Mouse (Mus musculus): ENCODE measurements around the gene Tbc1d19. TPM values are rescaled to one million over a fixed set of nuclear protein-coding genes. Genes with fewer than 3 reads are reported as not detected.

Gene Tbc1d19
- polyA plus RNA-seq, 1 experiment from 2014 or later, result 55.3 TPM

DNA sequence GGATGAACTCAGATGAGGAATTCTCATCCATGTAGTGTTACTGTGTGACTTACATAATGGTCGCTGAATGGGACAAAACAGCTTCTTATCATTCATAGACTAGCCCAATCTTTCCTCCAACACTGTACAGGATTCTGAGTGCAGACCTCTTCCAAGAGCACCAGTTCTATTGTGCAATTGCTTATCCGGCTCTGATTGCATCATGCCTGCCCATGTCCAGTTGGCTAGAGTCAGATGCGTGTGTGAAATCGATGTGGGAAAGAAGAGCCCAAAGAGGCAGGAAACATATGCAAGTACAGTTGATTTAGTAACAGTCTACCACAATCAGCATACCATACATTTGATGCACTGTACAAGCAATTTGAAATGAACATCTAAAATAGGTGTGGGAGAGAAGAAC lies 127.8 kb downstream of the Tbc1d19 start:
- Histone ChIP-seq H3K9ac (no peak overlapping the region), H3K27me3 (no peaks in the 10 kb centered on the region), H3K9me3 (no peaks in the 10 kb centered on the region), H3K4me1 (no peaks in the 10 kb centered on the region), H3K27ac (no peak overlapping the region), H3K36me3 (no peaks in the 10 kb centered on the region), H3K4me3 (no peak overlapping the region), H3K4me2 (replicated peaks) (no peak overlapping the region)
- ATAC-seq (ENCODE audit: insufficient number of reproducible peaks, insufficient read depth, low FRiP score, low TSS enrichment), result no peak
- 89% methylated on average over 4 of the region's 4 CpGs for WGBS

DNA sequence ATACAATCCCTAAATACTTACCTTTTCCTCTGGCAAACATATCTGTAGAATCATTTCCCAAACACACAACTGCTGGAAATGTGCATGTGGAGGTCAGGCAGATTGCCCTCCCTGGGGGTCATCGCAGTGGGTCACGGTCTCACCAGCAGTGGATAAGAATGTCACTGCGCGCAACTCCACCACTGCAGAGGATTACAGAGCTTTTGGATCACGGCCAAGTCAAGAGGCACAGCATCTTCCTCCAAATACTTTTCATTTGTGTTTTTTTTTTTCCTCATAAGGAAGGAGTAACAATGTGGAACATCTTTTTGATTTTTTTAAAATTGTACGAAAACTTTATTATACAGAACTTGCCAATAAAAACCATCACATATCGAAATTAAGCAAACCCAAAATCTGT lies 129.6 kb downstream of the Tbc1d19 start:
- ATAC-seq (ENCODE audit: insufficient number of reproducible peaks, insufficient read depth, low FRiP score, low TSS enrichment), result no peak
- Histone ChIP-seq H3K27me3 (no peaks in the 10 kb centered on the region), H3K9ac (no peak overlapping the region), H3K4me2 (replicated peaks) (no peak overlapping the region), H3K36me3 (no peaks in the 10 kb centered on the region), H3K4me1 (no peaks in the 10 kb centered on the region), H3K4me3 (no peak overlapping the region), H3K9me3 (no peaks in the 10 kb centered on the region), H3K27ac (no peak overlapping the region)
- WGBS, result 85% methylated on average over 7 of the region's 7 CpGs

DNA sequence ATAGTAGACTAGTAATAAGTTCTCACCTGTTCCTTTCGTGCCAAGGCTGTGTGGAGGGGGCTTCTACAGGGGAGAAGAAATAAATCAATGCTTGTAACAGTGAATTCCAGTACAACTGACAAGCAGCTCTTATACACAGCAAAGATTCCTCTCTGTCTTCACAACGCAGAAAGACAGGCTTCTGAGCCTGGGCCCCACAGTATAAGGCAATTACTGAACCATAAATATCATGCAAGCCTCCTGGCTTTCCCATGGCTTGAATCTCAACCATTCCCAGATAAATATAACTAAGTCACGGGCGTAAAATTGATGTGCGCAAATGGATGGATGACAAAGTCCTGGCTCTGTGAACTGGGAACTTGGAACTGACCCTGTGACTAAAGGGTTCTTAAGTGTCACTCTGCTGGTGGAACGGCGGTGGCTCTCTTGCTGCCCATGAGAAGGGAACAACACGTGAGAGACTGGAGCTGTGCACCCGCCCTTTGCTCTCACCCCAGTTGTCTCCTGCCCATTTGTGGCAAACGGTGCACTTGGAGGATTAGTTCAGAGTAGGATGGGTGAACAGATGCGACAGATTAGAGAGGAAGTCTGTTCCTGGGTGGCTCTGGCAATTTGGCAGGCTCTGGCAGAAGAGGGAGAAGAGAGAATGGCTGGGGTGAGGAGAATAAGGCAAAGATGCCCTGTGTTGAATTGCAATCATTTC lies 132.1 kb downstream of the Tbc1d19 start:
- WGBS, result 70% methylated on average over 11 of the region's 11 CpGs
- H3K4me2 ChIP-seq (replicated peaks), result no peak overlapping the region
- H3K4me1 ChIP-seq, result no peaks in the 10 kb centered on the region
- H3K9me3 ChIP-seq, result no peaks in the 10 kb centered on the region
- no peak for ATAC-seq (ENCODE audit: insufficient number of reproducible peaks, insufficient read depth, low FRiP score, low TSS enrichment)
- H3K27me3 ChIP-seq, result no peaks in the 10 kb centered on the region
- H3K9ac ChIP-seq, result no peak overlapping the region
- no peaks in the 10 kb centered on the region for H3K36me3 ChIP-seq
- H3K27ac ChIP-seq, result no peak overlapping the region
- no peak overlapping the region for H3K4me3 ChIP-seq

DNA sequence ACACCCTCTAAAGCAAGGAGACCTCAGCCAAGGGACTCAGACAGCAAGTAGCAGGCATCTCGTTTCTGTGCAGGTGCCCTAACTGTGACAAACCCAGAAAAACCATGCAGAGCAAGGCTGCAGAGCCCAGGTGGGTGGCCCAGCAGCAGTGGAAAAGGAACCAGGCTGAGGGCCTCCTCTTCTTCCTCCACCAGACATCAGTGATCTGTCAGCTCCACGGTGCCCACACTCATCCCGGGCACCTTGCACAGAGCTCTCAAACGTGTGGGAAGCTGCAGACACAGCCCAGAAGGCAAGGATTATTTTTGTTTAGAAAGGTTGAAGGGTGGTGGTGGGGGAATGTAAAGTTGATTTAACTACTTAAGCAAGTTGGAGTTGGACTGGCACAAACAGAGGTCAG lies 132.9 kb downstream of the Tbc1d19 start:
- no peak overlapping the region for H3K4me2 ChIP-seq (replicated peaks)
- H3K4me1 ChIP-seq, result no peaks in the 10 kb centered on the region
- no peaks in the 10 kb centered on the region for H3K27me3 ChIP-seq
- WGBS, result 66% methylated on average over 4 of the region's 4 CpGs
- H3K9me3 ChIP-seq, result no peaks in the 10 kb centered on the region
- no peak overlapping the region for H3K9ac ChIP-seq
- no peak overlapping the region for H3K4me3 ChIP-seq
- no peak for ATAC-seq (ENCODE audit: insufficient number of reproducible peaks, insufficient read depth, low FRiP score, low TSS enrichment)
- H3K36me3 ChIP-seq, result no peaks in the 10 kb centered on the region
- no peak overlapping the region for H3K27ac ChIP-seq

DNA sequence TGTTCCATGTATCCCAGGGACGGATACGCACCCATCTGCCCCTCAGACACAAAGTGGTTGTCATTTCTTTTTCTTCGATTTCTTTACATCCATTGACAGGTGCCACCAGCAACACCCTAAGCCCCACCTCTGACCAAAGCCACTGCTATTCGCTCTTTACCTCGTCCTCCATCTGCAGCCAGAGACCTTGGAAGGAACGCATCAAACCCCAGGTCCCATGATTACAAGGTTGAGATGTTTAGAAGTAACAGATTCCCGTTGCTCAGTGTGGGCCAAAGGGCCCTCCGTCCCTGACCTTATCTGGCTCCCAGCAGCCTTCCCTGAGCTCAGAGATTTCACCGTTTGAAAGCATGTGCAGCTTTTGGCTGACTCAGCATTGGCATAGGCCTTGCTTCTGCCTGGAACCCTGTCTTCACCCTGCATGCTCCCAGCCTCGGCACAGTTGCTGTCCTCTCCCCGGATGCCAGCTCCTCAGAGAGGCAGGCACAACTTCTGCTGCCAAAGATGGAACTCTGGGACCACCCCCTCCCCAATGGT lies 134.0 kb downstream of the Tbc1d19 start:
- 81% methylated on average over 11 of the region's 11 CpGs for WGBS
- no peaks in the 10 kb centered on the region for H3K4me1 ChIP-seq

DNA sequence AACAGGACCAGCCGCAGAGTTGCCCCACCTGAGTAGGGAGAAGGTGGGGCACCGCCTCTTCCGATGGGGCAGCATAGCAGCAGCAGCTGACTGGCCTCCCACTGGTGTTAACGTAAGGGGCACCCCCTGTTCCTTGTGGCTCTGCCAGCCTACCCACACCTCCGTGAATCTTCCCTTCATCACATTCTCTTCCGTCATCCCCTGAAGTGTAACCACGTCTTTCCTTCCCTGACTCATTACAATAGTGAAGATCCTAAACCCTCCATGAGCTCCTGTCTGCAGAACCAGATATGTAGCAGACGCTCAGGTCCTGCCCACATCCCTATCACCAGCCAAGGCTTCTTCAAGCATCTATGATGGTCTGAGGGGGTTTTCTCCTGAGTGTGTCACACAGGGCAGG lies 137.3 kb downstream of the Tbc1d19 start:
- Histone ChIP-seq H3K4me1 (no peaks in the 10 kb centered on the region), H3K4me2 (replicated peaks) (no peak overlapping the region), H3K9me3 (no peaks in the 10 kb centered on the region), H3K9ac (no peak overlapping the region), H3K27ac (no peak overlapping the region), H3K4me3 (no peak overlapping the region), H3K27me3 (no peaks in the 10 kb centered on the region), H3K36me3 (no peaks in the 10 kb centered on the region)
- 91% methylated on average over 8 of the region's 8 CpGs for WGBS
- no peak for ATAC-seq (ENCODE audit: insufficient number of reproducible peaks, insufficient read depth, low FRiP score, low TSS enrichment)

More for the DNA sequence above, 134.0 kb downstream of the Tbc1d19 start:
- Histone ChIP-seq H3K27me3 (no peaks in the 10 kb centered on the region), H3K4me2 (replicated peaks) (no peak overlapping the region), H3K36me3 (no peaks in the 10 kb centered on the region), H3K9me3 (no peaks in the 10 kb centered on the region), H3K4me3 (no peak overlapping the region), H3K27ac (no peak overlapping the region), H3K9ac (no peak overlapping the region)
- no peak for ATAC-seq (ENCODE audit: insufficient number of reproducible peaks, insufficient read depth, low FRiP score, low TSS enrichment)

DNA sequence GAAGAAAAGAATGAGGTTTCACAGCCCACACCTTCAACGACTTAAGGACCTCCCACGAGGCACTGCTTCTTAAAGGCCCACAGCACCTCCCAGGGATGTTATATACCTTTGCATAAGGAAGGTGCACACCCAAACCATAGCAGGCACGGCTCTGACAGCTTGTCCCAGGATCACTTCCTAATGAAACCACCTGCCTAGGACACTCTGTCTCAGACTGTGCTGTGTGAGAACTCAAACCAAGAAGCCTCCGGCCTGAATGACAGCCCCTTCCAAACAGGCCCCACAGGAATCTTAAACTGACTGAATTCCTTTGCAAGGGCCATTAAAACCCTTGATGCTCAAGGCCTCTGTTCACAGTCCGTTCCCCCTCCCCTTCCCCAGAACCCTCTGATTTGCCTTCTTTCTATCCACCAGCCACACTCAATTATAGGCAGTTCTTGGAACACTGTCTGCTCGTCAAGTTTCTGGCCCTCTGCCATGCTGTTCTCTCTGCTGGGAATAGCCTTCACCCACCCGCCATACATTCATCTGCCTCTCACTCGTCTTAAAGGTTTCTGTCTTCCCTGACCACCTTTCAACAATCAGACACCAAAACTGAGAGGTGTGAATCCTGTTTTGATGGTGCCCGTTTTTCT lies 138.3 kb downstream of the Tbc1d19 start:
- Histone ChIP-seq H3K27me3 (no peaks in the 10 kb centered on the region), H3K9ac (no peak overlapping the region), H3K4me3 (no peak overlapping the region), H3K36me3 (no peaks in the 10 kb centered on the region), H3K4me1 (no peaks in the 10 kb centered on the region), H3K9me3 (no peaks in the 10 kb centered on the region), H3K27ac (no peak overlapping the region), H3K4me2 (replicated peaks) (no peak overlapping the region)
- WGBS, result 51% methylated on average over 9 of the region's 9 CpGs
- ATAC-seq (ENCODE audit: insufficient number of reproducible peaks, insufficient read depth, low FRiP score, low TSS enrichment), result peak; percentile 61; the same call in 1 of the 2 replicates

DNA sequence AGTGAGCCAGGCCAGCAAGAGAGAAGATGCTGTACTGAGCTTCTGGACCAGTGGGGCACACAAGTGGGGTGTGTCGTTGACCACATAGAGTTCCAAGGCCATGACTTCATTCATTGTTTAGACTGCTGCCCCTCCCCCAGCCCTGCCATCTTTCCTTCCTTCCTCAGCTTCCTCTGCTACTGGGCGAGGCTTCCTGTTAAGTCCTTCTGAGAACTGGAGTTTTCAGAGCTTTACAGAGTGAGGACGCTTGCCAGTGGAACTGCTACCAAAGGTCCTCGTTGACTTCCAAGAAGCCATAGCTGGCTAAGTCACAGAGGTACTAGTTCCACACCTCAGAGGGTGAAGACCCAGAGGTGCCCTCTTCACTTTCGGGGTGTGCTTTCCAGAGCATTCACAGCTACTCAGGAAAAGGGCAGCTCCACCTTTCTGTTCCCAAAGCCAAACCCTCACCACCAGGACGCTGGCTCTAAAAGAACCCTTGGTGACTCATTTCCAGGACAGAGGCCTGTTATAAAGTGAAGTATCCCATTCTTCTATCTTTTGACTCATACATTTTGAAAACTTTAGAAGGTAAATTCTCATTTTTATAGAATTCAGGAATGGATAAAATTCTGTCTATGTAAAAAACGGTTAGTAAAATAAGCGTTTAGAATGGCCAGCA lies 139.3 kb downstream of the Tbc1d19 start:
- WGBS, result 79% methylated on average over 8 of the region's 8 CpGs
- H3K27ac ChIP-seq, result no peak overlapping the region
- H3K9ac ChIP-seq, result no peak overlapping the region
- H3K27me3 ChIP-seq, result no peaks in the 10 kb centered on the region
- H3K9me3 ChIP-seq, result no peaks in the 10 kb centered on the region
- no peaks in the 10 kb centered on the region for H3K4me1 ChIP-seq
- H3K36me3 ChIP-seq, result no peaks in the 10 kb centered on the region
- H3K4me2 ChIP-seq (replicated peaks), result no peak overlapping the region
- no peak for ATAC-seq (ENCODE audit: insufficient number of reproducible peaks, insufficient read depth, low FRiP score, low TSS enrichment)
- H3K4me3 ChIP-seq, result no peak overlapping the region

DNA sequence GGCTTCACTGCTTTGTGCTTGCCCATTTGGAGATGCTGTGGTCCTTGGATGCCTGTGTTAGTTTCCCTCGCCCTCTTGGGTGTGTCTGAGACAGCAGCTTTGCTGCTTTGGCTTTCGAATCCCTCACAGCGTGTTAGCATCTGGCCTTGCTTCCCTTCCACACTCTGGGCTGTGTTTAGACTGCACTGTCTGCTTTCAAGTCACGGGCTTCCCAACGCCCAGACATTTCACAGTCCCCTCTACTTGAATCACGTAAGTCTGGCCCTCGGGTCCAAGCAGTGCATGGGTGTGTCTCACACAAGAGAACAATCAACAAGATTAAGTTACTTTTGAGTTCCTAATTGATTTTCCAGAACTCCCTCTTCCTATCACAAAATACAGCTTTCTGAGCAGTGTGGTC lies 140.8 kb downstream of the Tbc1d19 start:
- Histone ChIP-seq H3K4me2 (replicated peaks) (no peak overlapping the region), H3K36me3 (no peaks in the 10 kb centered on the region), H3K27ac (no peak overlapping the region), H3K9ac (no peak overlapping the region), H3K4me1 (no peaks in the 10 kb centered on the region), H3K4me3 (no peak overlapping the region), H3K27me3 (no peaks in the 10 kb centered on the region), H3K9me3 (no peaks in the 10 kb centered on the region)
- WGBS, result 47% methylated on average over 7 of the region's 7 CpGs
- no peak for ATAC-seq (ENCODE audit: insufficient number of reproducible peaks, insufficient read depth, low FRiP score, low TSS enrichment)

DNA sequence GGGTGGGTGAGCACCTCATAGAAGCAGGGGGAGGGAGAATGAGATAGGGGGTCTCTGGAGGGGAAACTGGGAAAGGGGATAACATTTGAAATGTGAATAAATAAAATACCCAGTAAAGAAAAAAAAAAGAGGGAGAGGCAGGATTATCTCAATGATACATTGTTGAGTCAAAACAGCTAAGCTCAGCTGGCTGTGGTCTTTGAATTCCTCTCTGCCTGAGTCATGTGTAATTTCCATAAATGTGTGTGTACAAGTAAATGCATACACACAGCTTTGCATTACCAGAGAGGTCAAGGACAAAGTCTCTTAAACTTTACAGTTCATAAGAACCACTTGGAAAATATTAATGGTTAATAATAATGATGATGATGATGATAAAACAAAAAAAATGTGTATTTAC lies 143.8 kb downstream of the Tbc1d19 start:
- Histone ChIP-seq H3K27ac (no peak overlapping the region), H3K4me3 (no peak overlapping the region), H3K27me3 (no peaks in the 10 kb centered on the region), H3K4me2 (replicated peaks) (no peak overlapping the region), H3K9me3 (no peaks in the 10 kb centered on the region), H3K4me1 (no peaks in the 10 kb centered on the region), H3K36me3 (no peaks in the 10 kb centered on the region), H3K9ac (no peak overlapping the region)
- no peak for ATAC-seq (ENCODE audit: insufficient number of reproducible peaks, insufficient read depth, low FRiP score, low TSS enrichment)

Measured in embryonic facial prominence, embryonic 12.5 days (tissue).